Mouse (Mus musculus) cerebellum, adult 11 months (tissue): ENCODE data around the gene Cp.
"Not testable (repeated sequence)": the region's sequence is repeated elsewhere in the genome, so short reads cannot be mapped to it uniquely, and the experiment has no call there.

Experiments
- DNase-seq: peaks from one replicate; pipeline ENCODE4 v3.0.0; 2022

Gene Cp

DNA sequence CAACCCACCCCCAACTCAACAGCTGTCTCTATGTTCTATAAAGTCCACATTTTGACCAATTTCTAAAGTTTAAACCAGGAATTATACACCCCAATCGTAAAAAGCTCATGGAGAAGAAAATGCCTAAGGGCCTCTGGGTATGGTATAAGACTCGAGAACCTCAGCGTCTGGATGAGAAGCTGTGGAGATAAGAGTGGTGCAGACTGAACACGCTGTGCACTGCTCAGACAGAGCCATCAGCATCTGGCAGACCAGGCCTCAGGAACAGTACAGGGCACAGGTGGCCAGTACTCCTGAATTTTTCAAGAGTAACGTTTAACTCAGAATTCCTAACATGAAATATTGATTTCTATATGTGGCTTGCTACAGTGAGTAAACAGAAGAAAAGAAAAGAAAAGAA is 50.9 kb downstream of the Cp start:
- no peak for DNase-seq

DNA sequence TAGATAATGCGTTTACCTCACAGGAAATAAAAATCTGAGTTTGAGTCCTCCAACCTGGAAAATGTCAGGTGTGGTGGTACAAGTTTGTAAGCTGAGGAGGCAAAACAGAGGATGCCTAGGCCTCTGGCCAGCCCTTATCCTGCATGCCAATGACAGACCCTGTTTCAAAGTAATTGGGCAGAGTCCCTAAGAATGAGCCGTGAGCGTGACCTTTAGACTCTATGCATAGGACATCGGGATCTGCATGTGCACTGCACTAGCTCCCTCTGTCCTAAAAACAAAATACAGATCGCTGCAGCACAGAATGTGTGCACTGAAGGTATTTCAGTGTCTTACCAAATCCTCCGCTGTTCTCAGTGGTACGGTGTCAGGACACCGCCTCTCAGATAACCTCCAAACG is 53.6 kb downstream of the Cp start:
- no peak for DNase-seq

DNA sequence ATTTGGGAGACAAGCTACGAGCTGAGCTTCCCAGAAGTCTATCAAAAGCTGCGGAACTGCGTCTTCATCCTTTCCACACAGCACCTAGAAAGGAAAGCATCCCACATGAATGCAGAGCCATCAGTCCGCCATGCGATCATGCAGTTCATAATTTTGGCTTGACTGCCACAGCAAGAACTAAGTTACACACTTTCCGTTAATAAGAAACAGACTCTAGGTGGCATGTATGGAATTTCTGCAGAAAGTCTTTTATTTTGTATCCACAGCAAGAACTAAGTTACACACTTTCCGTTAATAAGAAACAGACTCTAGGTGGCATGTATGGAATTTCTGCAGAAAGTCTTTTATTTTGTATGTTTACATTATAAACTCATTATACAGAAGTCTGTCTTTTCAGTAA is 54.1 kb downstream of the Cp start:
- DNase-seq = not testable (repeated sequence)

DNA sequence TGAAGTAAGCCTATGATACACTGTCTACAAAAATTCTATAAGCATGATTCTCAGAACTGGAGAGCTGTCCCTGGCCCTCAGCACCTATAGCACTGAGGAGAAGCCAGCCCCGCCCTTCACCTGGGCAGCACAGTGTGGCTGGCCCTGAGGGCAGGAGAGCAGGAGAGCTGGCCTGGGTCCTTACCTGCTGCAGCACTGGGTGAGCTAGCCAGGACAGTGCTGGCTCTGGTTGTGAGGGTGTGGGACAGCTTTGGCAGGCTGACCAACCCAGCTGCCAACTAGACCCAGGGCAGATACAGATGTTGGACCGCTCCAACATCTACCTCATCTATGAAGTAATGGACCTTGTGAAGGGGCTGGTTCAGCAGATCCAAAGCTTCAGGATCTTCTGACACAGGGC is 57.6 kb downstream of the Cp start:
- no peak for DNase-seq

DNA sequence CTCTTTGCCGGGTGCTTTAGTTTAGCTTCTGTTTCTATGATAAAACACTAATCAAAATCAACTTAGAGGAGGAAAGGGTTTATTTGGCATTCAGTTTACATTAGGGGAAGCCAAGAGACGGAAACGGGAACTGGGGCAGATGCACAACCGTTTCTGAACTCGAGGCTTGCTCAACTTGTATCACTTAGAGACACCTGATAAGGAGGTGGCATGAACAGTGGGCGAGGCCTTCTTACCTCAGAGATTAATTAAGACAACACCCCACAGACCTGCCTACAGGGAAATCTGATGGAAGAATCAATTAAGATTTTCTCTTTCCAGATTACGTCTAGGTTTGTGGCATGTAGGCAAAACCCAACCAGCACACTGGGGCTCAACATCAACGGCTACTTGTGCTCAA is 61.2 kb downstream of the Cp start:
- no peak for DNase-seq

DNA sequence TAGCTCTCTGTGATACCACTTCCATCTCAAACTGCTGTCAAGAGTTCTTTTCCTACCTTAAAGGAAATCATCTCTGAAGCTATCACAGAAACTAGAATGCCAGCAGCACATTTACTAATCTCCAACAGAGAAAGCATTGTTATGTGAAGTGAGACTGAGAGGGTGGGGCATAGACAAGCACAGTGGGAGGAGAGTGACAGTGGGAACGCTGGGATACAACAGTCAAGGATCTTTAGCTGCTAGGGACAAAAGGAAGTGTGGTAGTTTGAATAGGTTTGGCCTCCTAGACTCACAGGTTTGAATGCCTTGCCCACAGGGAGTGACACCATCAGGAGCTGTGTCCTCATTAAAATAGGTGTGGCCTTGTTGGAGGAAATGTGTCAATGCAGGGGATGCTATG is 67.0 kb downstream of the Cp start:
- no peak for DNase-seq

DNA sequence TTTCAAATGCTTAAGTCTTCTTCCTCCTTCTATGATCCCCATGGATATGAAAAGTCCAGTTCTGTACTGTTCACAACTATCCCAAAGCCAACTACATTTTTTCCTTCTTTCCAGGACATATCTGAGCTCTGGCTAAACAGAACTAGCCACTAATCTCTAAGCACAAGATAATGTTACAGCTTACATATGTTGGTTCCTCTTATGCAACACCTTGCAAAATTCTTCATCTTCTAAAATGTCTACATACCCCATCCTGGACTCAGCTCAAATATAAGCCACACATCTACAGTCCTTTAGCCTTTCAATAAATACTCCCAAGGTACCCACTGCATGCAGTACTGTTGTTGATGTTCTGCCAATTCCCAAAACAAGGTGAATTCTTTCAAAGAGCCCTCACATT is 69.6 kb downstream of the Cp start:
- DNase-seq = no peak

DNA sequence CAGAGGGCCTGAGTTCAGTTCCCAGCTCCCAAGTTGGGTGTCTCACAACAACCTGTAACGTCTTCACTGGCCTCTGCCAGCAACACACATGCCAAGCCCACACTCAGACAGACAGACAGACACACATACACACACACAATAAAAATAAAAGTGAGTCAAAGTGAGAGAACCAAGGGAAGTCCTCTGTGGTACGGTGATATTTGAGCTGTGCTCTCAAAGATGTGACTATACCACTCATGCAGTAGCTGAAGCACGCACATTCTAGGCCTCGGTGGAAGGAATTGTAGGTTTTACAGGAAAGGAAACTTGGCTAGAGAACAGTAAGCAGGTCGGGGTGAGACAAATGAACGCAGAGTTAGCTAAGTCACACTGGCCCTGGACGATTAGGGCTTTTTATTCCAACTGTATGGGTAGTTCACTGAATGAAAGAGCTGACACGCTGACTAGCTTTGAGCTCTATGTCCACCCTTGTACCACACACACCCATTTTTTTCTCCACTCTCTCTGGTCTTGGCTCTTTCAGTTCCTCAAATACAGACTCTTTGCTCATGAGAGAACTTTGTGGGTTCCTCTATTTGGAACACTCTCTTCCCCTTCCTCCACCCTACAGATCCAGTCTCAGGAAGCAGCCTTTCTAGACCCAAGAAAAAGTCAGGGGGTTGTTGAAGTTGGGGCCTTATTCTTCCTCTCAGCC is 70.3 kb downstream of the Cp start:
- DNase-seq = no peak

DNA sequence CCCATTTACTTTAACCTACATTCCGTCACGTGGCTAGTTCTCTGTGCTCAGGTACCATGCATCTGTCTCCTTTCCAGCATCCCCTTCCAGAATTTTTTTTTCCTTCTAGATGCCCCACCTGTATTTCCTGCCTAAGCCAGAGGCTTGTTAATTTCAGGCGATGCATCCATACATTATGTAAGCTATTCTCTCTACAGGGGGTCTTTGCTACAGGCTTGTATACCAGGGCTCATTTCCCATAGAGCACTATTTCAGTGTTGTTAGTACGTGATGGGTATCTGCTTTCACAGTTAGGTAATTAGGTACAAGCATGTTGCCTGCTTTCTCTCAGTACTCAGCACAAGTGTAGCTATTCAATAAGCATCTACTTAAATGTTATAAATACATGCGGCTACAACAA is 70.9 kb downstream of the Cp start:
- DNase-seq = no peak

DNA sequence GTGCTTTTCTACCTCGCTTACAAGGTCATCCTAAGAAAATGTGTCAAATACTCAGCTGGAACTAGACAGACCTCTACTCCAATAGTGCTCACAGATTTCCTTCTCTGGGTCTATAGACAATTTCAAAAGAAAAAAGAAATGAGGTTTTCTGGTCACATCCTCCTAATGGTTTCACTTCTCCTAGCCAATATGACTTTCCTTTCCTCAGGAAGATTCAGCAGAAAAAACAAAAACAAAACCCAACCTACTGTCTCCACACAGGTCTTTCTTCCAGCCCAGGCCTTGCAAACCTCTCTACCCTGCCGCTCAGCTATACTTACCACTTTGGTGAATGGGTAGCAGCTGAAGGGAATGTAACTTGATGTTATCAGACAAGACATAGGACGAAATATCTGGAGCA is 71.8 kb downstream of the Cp start:
- no peak for DNase-seq

DNA sequence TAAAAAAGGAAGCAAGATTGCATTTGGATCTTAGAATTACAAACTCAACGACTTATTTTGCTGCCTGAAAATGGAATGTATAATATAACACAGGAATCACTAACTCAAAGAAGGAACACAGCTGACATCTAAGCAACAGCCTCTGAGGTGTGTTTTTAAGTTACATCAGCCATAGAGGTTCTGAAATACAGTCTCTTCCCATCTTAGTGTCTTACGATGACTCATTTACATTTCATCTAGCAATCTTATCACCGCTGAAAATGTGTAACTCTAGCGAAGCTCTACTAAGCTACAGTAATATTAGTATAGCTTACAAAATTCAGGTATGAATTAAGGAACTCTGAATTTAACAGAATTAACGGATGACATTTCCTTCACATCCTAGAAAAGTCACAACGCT is 74.0 kb downstream of the Cp start:
- DNase-seq = no peak

DNA sequence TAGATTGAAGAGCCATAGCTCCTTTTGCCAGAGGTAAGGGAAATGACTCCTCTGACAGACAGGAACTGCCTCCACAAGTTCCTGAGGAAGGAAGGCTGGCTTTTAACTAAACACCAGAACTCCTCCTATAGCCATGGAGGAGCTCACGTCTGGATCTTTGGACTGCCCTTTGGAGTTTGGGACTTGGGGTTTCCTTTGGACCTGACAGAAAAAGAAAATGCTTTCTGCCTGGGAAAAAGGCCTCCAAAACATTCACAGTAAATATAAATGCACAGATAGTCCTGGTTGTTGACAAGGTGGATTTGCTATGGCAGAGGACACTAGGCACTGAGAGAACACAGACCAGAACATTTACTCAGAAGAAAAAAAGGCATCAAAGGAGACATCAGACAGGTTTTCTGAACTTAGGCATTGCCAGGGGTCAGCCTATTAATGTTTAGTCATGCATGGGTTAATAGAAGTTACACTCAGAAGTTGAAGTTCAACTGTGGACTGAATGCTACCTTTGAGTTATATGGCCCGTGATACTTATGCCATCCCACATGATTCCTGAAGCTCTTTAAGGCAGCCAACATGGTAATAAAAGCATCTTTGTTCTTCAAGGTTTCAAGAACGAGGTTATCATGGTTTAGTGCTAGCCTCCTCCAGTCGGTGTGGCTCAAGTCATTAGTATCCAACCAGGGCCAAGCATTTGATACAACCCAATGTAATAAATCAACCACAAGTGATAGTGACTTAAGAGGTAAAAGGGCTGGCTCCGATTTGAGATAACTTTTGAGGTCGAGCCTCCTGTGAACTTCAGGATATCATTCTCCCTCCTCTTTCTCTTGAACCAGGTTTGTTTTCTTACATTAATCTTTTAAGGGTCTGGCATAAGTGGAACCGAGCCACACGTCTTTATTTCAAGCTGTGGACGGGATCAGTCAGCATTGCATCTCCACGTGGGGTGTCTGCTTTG is 77.2 kb downstream of the Cp start:
- no peak for DNase-seq

DNA sequence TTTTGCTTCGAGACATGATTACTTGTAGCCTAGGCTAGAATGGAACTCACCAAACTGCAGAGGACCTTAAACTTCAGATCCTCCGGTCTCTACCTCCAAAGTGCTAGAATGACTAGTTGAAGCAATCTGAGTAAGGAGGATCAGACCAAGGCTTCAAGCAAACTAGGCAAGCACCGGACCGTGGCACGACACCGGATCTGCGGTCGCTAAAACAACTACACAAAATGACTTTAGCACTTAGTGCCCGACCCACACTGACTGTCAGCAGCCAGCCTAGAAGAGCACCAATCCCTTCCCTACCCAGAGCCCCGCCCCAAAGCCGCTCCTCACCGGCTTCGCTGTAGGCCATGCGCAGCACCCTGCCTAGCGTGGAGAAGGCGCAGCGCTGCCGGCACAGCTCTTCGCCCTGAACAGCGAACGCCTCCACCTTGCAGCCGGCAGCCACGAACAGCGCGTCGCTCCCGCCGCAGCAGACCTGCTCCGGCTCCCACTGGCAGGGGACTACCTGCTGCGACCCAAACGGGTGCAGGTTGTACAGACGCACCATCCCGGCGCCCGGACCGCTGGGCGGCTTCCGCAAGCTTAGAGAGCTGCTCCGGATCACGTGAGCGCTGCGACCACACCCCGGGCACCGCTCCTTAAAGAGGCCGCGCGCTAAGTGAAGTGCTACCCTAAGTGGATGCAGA is 78.0 kb downstream of the Cp start, which contains the start of gene Hps3:
Gene Hps3 (minus strand): TSS at position 597 of the 686 bp plus-strand sequence.
- peak; percentile 80 for DNase-seq

DNA sequence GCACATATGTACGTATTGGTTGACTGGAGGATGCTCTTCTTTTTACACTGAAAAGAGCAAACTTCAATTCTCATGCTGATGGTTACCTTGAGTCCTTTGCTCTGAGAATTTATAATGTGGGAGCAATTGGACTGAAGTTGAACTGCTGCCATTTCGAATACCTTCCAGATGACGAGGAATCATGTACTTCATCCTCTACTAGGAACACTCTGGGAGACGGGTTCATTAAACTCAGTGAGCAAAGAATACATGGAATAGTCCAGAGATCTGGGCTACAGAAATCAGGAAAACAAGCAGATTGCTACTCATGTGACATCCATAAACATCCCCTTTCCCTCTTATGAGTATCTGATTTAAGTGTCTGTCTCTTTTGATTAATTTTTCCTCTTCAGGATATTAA is 79.2 kb downstream of the Cp start:
- DNase-seq = no peak

DNA sequence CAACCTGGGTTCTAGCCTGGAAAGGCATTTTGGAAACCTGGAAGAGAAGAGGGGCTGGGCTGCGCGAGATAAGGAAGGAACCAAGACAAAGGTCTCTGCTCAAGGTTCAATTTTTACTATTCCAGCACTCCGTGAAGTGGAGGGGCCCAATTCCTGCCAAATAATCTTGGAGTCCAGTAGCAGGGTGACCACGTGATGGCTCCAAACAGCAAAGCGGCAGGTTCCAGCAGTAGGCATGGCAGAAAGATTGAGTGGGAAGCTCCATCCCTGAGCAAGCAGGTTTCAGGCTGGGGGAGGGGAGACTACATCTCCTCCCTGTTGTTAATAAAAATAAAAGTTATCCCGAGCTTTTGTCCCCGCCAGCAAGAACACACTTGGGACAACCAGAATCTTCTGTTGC is 84.6 kb downstream of the Cp start:
- DNase-seq = not testable (repeated sequence)

DNA sequence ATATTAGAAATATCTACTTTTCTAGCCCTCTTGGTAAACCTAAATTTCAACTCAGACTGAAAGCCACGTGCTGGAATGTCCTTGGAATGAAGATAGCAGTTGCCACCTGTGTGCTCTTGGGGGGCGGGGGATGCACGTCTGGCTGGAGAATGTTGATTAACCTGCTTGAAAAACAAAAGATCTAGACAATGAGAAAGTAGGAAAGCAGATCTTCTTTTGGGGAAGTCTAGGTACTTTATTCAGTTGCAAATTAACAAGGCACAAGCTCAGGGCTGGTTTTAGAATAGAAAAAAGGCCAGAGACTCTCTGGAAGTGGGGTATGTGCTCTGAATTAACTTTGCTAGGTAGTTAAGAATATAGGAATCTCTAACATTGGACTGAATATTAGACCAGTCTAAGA is 87.9 kb downstream of the Cp start:
- DNase-seq = not testable (repeated sequence)

DNA sequence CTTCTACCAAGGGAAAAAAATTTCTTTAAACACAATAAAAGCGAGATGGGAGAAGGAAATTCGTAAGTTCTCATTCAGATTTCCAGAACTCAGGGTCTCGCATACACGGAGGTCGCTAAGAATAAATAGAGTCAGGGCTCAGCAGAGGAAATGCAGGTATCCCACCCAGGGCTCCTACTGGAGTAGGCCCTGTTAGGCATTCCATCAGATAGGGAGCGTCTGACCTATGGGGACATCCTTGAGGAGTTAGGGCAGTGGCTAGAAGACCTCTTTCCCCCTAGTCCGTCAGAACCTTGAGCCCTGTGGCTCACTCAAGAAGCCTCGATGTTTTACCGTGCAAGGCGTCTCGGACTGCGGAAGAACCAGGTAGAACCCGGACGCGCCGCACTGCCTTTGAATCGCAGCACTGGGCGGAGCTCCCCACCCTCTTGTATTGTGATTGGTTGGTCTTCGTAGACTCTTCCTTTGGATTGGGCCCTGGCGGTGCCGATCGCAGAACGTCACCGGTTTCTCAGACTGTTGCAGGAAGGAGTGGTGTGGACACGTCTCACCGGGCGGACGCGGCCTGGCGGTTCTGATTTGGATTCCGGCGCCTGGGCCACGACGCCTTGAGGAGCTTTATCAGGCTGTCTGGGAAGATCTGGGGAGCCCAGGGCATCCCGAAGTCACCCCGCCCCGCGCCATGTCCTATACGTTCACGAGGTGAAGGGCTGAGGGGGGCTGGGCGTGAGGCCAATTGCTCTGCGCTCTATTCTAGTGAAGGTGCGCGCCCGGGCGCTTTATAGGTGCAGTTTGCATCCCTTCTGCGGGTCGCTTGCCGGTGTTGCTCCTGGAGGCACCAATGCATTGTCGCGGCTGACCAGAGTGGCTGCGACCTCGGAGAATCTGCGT is 100.7 kb downstream of the Cp start, which contains the start of gene Hltf:
Gene Hltf (plus strand): TSS at position 506 of the 891 bp plus-strand sequence.
- peak; percentile 94 for DNase-seq

DNA sequence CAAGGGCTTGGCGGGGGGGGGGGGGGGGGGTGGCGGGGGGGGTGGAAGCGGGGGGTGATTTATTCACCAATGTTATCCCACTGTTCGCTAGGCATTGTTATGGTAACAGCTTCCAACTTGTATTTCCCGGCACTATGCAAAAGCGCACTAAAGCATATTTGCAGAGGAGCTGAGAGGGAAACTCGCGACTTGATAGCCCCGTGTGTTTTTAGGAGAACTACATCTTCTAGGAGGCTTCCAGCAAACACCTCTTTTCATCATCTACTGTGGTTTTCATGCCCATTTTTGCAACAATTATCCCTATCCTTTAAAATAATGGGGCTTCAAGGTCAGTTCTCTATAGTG is 101.3 kb downstream of the Cp start:
- DNase-seq = no peak
